In the genomic region with DNA sequence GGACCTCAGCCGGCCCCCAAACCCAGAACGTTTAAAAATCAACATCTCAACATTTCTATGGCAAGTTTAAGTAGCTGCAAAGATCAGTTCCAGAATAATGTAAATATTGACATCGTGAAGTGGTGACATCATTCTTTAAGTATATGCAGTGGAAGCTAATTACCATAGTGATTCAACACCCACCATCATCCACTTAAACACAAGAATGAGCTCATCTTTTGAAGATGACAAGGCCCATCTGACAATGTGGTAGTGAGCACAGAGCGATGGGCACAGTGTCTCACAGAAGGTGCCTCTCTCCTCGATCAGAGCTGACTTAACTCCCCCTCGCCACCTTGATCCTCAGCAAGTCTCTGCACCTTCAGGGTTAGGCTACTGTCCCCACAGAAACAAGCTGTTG, we compare ENCODE assay signal across 31 mouse cellular contexts. TPM values are rescaled to one million over a fixed set of nuclear protein-coding genes. Genes with fewer than 3 reads are reported as not detected.
DNase-seq lines count a peak whose midpoint lies in the region; ATAC-seq and TF ChIP-seq lines count a peak whose summit lies in the region.
"Had no signal": no experiment of that assay in that cellular context is flagged by ENCODE, and none has a peak within 500 bp of the region (broad histone marks: within the 10 kb centered on the region; RNA-seq: fewer than 3 reads in every experiment).

No protein-coding gene starts in this region.

- no peak for DNase-seq in frontal cortex, postnatal 25 days (ENCODE audit: low spot score in 2 of 2)
- DNase-seq in brain, adult 2 months (ENCODE audit: low read depth, low spot score) = peak; percentile 64
- DNase-seq in forebrain, postnatal 0 days = no peak
- no peak for DNase-seq in adrenal gland, adult 2 months
- DNase-seq in ovary, postnatal 36 days (ENCODE audit: low spot score) = no peak
- DNase-seq: adrenal gland, adult 8-10 months; cerebellum, postnatal 10 days; gastrocnemius, adult 2 months; gastrocnemius, postnatal 36 days; heart, adult 18-20 months; heart, postnatal 36 days; kidney, adult 18-20 months; kidney, postnatal 36 days; liver; lung, embryonic 14.5 days; lung, postnatal 4 days; right cerebral cortex, postnatal 4 days; thymus, adult 18-20 months; thymus, postnatal 36 days had no signal

- H3K27me3 ChIP-seq in forebrain, postnatal 0 days (ENCODE audit: insufficient read depth, low read length) = no peaks in the 10 kb centered on the region
- no peaks in the 10 kb centered on the region for H3K27me3 ChIP-seq in stomach, embryonic 14.5 days (ENCODE audit: control insufficient read depth, insufficient read depth, low read length)
- H3K27me3 ChIP-seq: embryonic facial prominence, embryonic 13.5 days; hindbrain, embryonic 12.5 days; midbrain, embryonic 12.5 days; neural tube, embryonic 12.5 days had no signal

- no peak overlapping the region for H3K4me2 ChIP-seq in forebrain, postnatal 0 days (ENCODE audit: low read depth)
- no peak overlapping the region for H3K4me2 ChIP-seq in stomach, embryonic 14.5 days (replicated peaks; ENCODE audit: low read depth, low read length)
- H3K4me2 ChIP-seq: embryonic facial prominence, embryonic 13.5 days; heart, embryonic 11.5 days; hindbrain, embryonic 12.5 days; lung, embryonic 14.5 days; midbrain, embryonic 12.5 days; neural tube, embryonic 12.5 days had no signal

- H3K4me1 ChIP-seq in forebrain, postnatal 0 days (ENCODE audit: insufficient read depth) = no peaks in the 10 kb centered on the region
- H3K4me1 ChIP-seq in stomach, embryonic 14.5 days (ENCODE audit: control insufficient read depth, insufficient read depth, low read length) = peaks cover 21% of the 10 kb centered on the region

- H3K9me3 ChIP-seq in forebrain, postnatal 0 days (ENCODE audit: low read length) = no peaks in the 10 kb centered on the region
- H3K9me3 ChIP-seq in stomach, embryonic 14.5 days (ENCODE audit: control insufficient read depth, low read depth, low read length) = no peaks in the 10 kb centered on the region
- H3K9me3 ChIP-seq: embryonic facial prominence, embryonic 13.5 days; hindbrain, embryonic 12.5 days; megakaryocyte, embryonic 14.5 days; midbrain, embryonic 12.5 days; neural tube, embryonic 12.5 days had no signal

- no peak overlapping the region for H3K9ac ChIP-seq in forebrain, postnatal 0 days
- no peak overlapping the region for H3K9ac ChIP-seq in stomach, embryonic 14.5 days (replicated peaks; ENCODE audit: low read depth, low read length)
- H3K9ac ChIP-seq: embryonic facial prominence, embryonic 13.5 days; hindbrain, embryonic 12.5 days; liver, embryonic 14.5 days; lung, embryonic 14.5 days; midbrain, embryonic 12.5 days; neural tube, embryonic 12.5 days had no signal

- no peak for TF ChIP-seq CTCF in forebrain, postnatal 0 days (IDR thresholded peaks at IDR 0.05; ENCODE audit: low read depth)

- peaks cover 53% of the 10 kb centered on the region for H3K36me3 ChIP-seq in forebrain, postnatal 0 days (ENCODE audit: insufficient read depth)
- peaks cover 26% of the 10 kb centered on the region for H3K36me3 ChIP-seq in stomach, embryonic 14.5 days (ENCODE audit: control insufficient read depth, insufficient read depth, low read length)

- WGBS in forebrain, postnatal 0 days = 49% methylated on average over 6 of the region's 6 CpGs
- 52% methylated on average over 6 of the region's 6 CpGs for WGBS in stomach, embryonic 14.5 days

- H3K4me3 ChIP-seq in forebrain, postnatal 0 days (ENCODE audit: low read depth, low read length) = no peak overlapping the region
- no peak overlapping the region for H3K4me3 ChIP-seq in stomach, embryonic 14.5 days (ENCODE audit: low read depth, low read length)
- H3K4me3 ChIP-seq: embryonic facial prominence, embryonic 13.5 days; gastrocnemius, adult 2 months; hindbrain, embryonic 12.5 days; megakaryocyte, embryonic 14.5 days; midbrain, embryonic 12.5 days; myocyte; neural tube, embryonic 12.5 days had no signal

- no peak overlapping the region for H3K27ac ChIP-seq in forebrain, postnatal 0 days (ENCODE audit: low read depth, low read length)
- peak overlapping the region; percentile 7; the same call in 1 of the 2 replicates for H3K27ac ChIP-seq in stomach, embryonic 14.5 days (ENCODE audit: low read length)
- H3K27ac ChIP-seq: embryonic facial prominence, embryonic 13.5 days; gastrocnemius, adult 2 months; hindbrain, embryonic 12.5 days; hindbrain, postnatal 0 days; liver, embryonic 14.5 days; midbrain, embryonic 12.5 days; neural tube, embryonic 12.5 days had no signal

- peak; percentile 47; the same call in 1 of the 2 replicates for ATAC-seq in frontal cortex, adult (ENCODE audit: low TSS enrichment)
- peak; percentile 61 for ATAC-seq in forebrain, postnatal 0 days
- ATAC-seq in stomach, embryonic 14.5 days (ENCODE audit: insufficient number of reproducible peaks, insufficient read depth, low FRiP score, low read depth) = no peak
- ATAC-seq: CD4-positive, CD25-positive, alpha-beta regulatory T cell, adult 4 months; hindbrain, postnatal 0 days had no signal

RNA-seq across cellular contexts. Expression of a gene that starts 19.0 kb away (rescaled TPM):
- total RNA-seq in forebrain, postnatal 0 days (2014; rRNA removed) = 48.6 and 56.6 TPM in 2 replicates
- 93.2 and 98.2 TPM in 2 replicates for polyA plus RNA-seq in forebrain, postnatal 0 days (2015; fragmentation: Nextera tagmentation; extraction: Ambion mirVana)
- 115 and 117 TPM in 2 replicates for polyA plus RNA-seq in stomach, embryonic 14.5 days (2014; fragmentation: Nextera tagmentation; extraction: Ambion mirVana)
- 10 to 100 TPM; 37.9 to 53.7 TPM for total RNA-seq in adrenal gland, adult 2 months (2021)
- polyA plus RNA-seq in adrenal gland, adult 2 months (2012; rRNA removed) = 13.8 and 21.4 TPM in 2 replicates

RNA-seq across cellular contexts. Expression of a gene that starts 26.8 kb away (rescaled TPM):
- total RNA-seq in forebrain, postnatal 0 days (2014; rRNA removed) = 19.0 and 22.1 TPM in 2 replicates
- 10.7 and 12.7 TPM in 2 replicates for polyA plus RNA-seq in forebrain, postnatal 0 days (2015; fragmentation: Nextera tagmentation; extraction: Ambion mirVana)
- 50.4 and 50.5 TPM in 2 replicates for polyA plus RNA-seq in stomach, embryonic 14.5 days (2014; fragmentation: Nextera tagmentation; extraction: Ambion mirVana)
- 10 to 100 TPM; 28.9 to 31.6 TPM for total RNA-seq in adrenal gland, adult 2 months (2021)
- polyA plus RNA-seq in adrenal gland, adult 2 months (2012; rRNA removed) = 21.5 and 25.2 TPM in 2 replicates
